Mouse (Mus musculus) brain, adult 2 months (tissue): ENCODE measurements around the gene Hs6st2.
A peak's percentile ranks its signal among the peaks of the same experiment; 100 is the strongest.

Experiments
- DNase-seq: peaks from one replicate; pipeline ENCODE4 v3.0.0; 2011; ENCODE audit warnings: low read depth, low spot score

Hs6st2 gene

GRCm38 (mm10) chrX:51681756-51682155 is at the start of gene Hs6st2:
Hs6st2 (minus strand) TSS chrX:51681856.
- DNase-seq = no peak

GRCm38 (mm10) chrX:51714086-51714745 is 32.6 kb upstream of the Hs6st2 start:
- no peak for DNase-seq

- no peak for DNase-seq
Observed at GRCm38 (mm10) chrX:51712996-51713395, 31.3 kb upstream of the Hs6st2 start.

- DNase-seq = no peak
Observed at GRCm38 (mm10) chrX:51702823-51703222, 21.2 kb upstream of the Hs6st2 start.

GRCm38 (mm10) chrX:51699079-51699478 is 17.4 kb upstream of the Hs6st2 start:
- no peak for DNase-seq

GRCm38 (mm10) chrX:51686048-51686949 is 4.6 kb upstream of the Hs6st2 start:
- DNase-seq = no peak

- no peak for DNase-seq
Observed at GRCm38 (mm10) chrX:51684336-51685056, 2.8 kb upstream of the Hs6st2 start.

- DNase-seq = peak; percentile 67
Observed at GRCm38 (mm10) chrX:51681170-51681667, 437 bp downstream of the Hs6st2 start.

- peak; percentile 76 for DNase-seq
Observed at GRCm38 (mm10) chrX:51680428-51681169, 1.1 kb downstream of the Hs6st2 start.

GRCm38 (mm10) chrX:51679601-51680427 is 1.8 kb downstream of the Hs6st2 start:
- peak; percentile 46 for DNase-seq

- peak; percentile 31 for DNase-seq
Observed at GRCm38 (mm10) chrX:51658236-51658635, 23.4 kb downstream of the Hs6st2 start.

GRCm38 (mm10) chrX:51642661-51643257 is 38.9 kb downstream of the Hs6st2 start:
- peak; percentile 50 for DNase-seq

GRCm38 (mm10) chrX:51635756-51636155 is 45.9 kb downstream of the Hs6st2 start:
- DNase-seq = no peak

- no peak for DNase-seq
Observed at GRCm38 (mm10) chrX:51631376-51631775, 50.3 kb downstream of the Hs6st2 start.

GRCm38 (mm10) chrX:51614384-51615004 is 67.2 kb downstream of the Hs6st2 start:
- peak; percentile 3 for DNase-seq

- DNase-seq = peak; percentile 51
Observed at GRCm38 (mm10) chrX:51610743-51611142, 70.9 kb downstream of the Hs6st2 start.

GRCm38 (mm10) chrX:51606231-51606863 is 75.3 kb downstream of the Hs6st2 start:
- DNase-seq = peak; percentile 59

- peak; percentile 81 for DNase-seq
Observed at GRCm38 (mm10) chrX:51592751-51593150, 88.9 kb downstream of the Hs6st2 start.

- DNase-seq = no peak
Observed at GRCm38 (mm10) chrX:51590448-51591010, 91.1 kb downstream of the Hs6st2 start.
